Comparison of ENCODE assay signal across 21 mouse cellular contexts in genomic region chr11:74627481-74627880, GRCm38 (mm10). TPM values are rescaled to one million over a fixed set of nuclear protein-coding genes. Genes with fewer than 3 reads are reported as not detected.
"Had no signal": no experiment of that assay in that cellular context is flagged by ENCODE, and none has a peak within 500 bp of the region (broad histone marks: within the 10 kb centered on the region; RNA-seq: fewer than 3 reads in every experiment).

No protein-coding gene starts in this region.

- H3K27me3 ChIP-seq: liver, embryonic 15.5 days; lung, embryonic 15.5 days; neural tube, embryonic 12.5 days; stomach, embryonic 15.5 days had no signal

- H3K27ac ChIP-seq: liver, embryonic 15.5 days; lung, embryonic 15.5 days; macrophage; midbrain, embryonic 12.5 days; neural tube, embryonic 12.5 days; stomach, embryonic 15.5 days; stomach, postnatal 0 days had no signal

- H3K4me3 ChIP-seq: liver, embryonic 15.5 days; lung, embryonic 15.5 days; megakaryocyte, embryonic 14.5 days; midbrain, embryonic 12.5 days; neural tube, embryonic 12.5 days; stomach, embryonic 15.5 days had no signal

- DNase-seq: liver, postnatal 0 days; lung, adult 2 months; lung, postnatal 14 days; lung, postnatal 36 days; midbrain, embryonic 14.5 days; right cerebral cortex, postnatal 14 days; right cerebral cortex, postnatal 4 days; spleen, adult 18-20 months; thymus, adult 2 months; thymus, postnatal 25 days; thymus, postnatal 4 days had no signal

- H3K4me1 ChIP-seq: lung, embryonic 15.5 days; midbrain, embryonic 12.5 days; neural tube, embryonic 12.5 days; stomach, embryonic 15.5 days had no signal

- H3K36me3 ChIP-seq: lung, embryonic 15.5 days; midbrain, embryonic 12.5 days; neural tube, embryonic 12.5 days; stomach, embryonic 15.5 days had no signal

- H3K9me3 ChIP-seq: liver, embryonic 15.5 days; lung, embryonic 15.5 days; midbrain, embryonic 12.5 days; neural tube, embryonic 12.5 days; stomach, embryonic 15.5 days had no signal

- H3K9ac ChIP-seq: liver, embryonic 15.5 days; liver, postnatal 0 days; lung, embryonic 15.5 days; midbrain, embryonic 12.5 days; neural tube, embryonic 12.5 days; stomach, embryonic 15.5 days had no signal

RNA-seq across cellular contexts. Expression of gene Ccdc92b, which starts 8.1 kb away (rescaled TPM):
- total RNA-seq: monocyte, adult 5-6 weeks; neutrophil, adult 5-6 weeks had no signal
